Comparison of ENCODE assay signal across 8 mouse cellular contexts in the genomic region with DNA sequence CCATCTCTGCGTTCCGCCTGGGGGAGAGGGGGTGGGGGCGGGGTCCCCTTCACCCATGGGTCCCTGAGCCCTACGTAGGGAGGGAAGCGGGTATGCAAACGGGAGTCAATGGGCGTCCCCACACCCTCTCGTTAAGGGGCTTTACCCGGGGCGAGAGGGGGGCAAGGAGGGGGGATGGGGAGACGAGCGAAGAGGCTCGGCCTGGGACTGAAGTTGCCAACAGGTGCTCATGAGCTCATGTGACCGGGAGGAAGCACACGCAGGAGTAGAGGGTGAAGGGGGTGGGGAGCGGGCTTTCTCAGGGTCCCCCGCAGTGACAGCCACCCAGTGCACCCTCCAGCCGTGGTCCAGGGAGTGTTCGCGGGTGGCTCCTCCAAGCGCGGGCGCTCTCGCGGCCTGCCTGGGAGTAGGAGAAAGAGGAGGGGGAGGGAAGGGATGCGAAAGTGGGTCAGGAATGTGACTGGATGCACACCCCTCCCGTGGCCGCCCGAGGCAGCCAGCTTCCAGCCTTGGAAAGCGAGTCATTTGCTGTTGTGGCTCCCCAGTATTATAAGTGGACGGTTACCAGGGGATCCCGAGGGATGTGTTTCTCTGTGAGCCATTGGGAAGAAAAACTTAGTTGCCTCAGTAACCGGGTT. TPM values are rescaled to one million over a fixed set of nuclear protein-coding genes. Genes with fewer than 3 reads are reported as not detected.
DNase-seq lines count a peak whose midpoint lies in the region; ATAC-seq and TF ChIP-seq lines count a peak whose summit lies in the region.

No protein-coding gene starts in this region.

- H3K4me2 ChIP-seq in hindbrain, embryonic 15.5 days: peak overlapping the region; percentile 100

- peak overlapping the region; percentile 36 for H3K9ac ChIP-seq in hindbrain, embryonic 15.5 days

- H3K27me3 ChIP-seq in hindbrain, embryonic 15.5 days: 0 out of 2 replicates have a peak, but pooled peaks cover 12% of the 10 kb centered on the region

- H3K9me3 ChIP-seq in hindbrain, embryonic 15.5 days: no peaks in the 10 kb centered on the region

- TF ChIP-seq CTCF in left cerebral cortex, adult 2 months (IDR thresholded peaks at IDR 0.05): no peak

- under 1% methylated on average over 32 of the region's 33 CpGs for WGBS in hindbrain, embryonic 15.5 days
- WGBS in macrophage (ENCODE audit: missing documents): 4% methylated on average over 33 of the region's 33 CpGs

- intact Hi-C loops in left cerebral cortex, adult 2 months (cut with DNase I): no loop called here

- H3K79me2 ChIP-seq in macrophage (ENCODE audit: inconsistent target): peaks cover 48% of the 10 kb centered on the region

- H3K4me3 ChIP-seq in hindbrain, embryonic 15.5 days: peak overlapping the region; percentile 54
- peak overlapping the region; percentile 52 for H3K4me3 ChIP-seq in left cerebral cortex, adult 2 months
- peak overlapping the region; percentile 67 for H3K4me3 ChIP-seq in macrophage (ENCODE audit: inconsistent target)

- H3K27ac ChIP-seq in hindbrain, embryonic 15.5 days (replicated peaks): no peak overlapping the region
- peak overlapping the region; percentile 57 for H3K27ac ChIP-seq in left cerebral cortex, adult 2 months
- H3K27ac ChIP-seq in macrophage: peak overlapping the region; percentile 96

- DNase-seq in R1 (ENCODE audit: low read depth, low spot score): peak; percentile 63
- DNase-seq in cerebellum, adult 9-10 months: peak; percentile 5
- peak; percentile 28 to 35 for DNase-seq in frontal cortex, postnatal 10 days (ENCODE audit: low spot score in 2 of 2)
- DNase-seq in left cerebral cortex, adult 2 months (ENCODE audit: extremely low spot score in 1 of 2, low spot score in 2 of 2): peak; percentile 34 to 40
- peak; percentile 38 for DNase-seq in right cerebral cortex, adult 18-20 months
- no peak for DNase-seq in c-Kit-positive CD71-positive TER-119-positive erythroid progenitor cells, embryonic 14.5 days (ENCODE audit: low spot score)

- H3K4me1 ChIP-seq in hindbrain, embryonic 15.5 days (replicated peaks): peaks cover 18% of the 10 kb centered on the region

- H3K36me3 ChIP-seq in hindbrain, embryonic 15.5 days: no peaks in the 10 kb centered on the region
- no peaks in the 10 kb centered on the region for H3K36me3 ChIP-seq in macrophage (ENCODE audit: inconsistent target)

- ATAC-seq in hindbrain, embryonic 15.5 days (ENCODE audit: low FRiP score, low read depth): peak; percentile 71

RNA-seq across cellular contexts. Expression of a gene that starts 0.5 kb away (rescaled TPM):
- polyA plus RNA-seq in hindbrain, embryonic 15.5 days (2015; fragmentation: Nextera tagmentation; extraction: Ambion mirVana): 2.8 and 3.4 TPM in 2 replicates
- total RNA-seq in left cerebral cortex, adult 2 months (2021): 10 to 100 TPM; 36.2 to 48.7 TPM
- 100 to 1,000 TPM in 24 of 26 experiments, 10 to 100 TPM in 2; 86.7 to 355 (median 269) TPM for total RNA-seq in macrophage (2018; cell fraction: chromatin; rRNA removed)
- total RNA-seq in macrophage (2018; cell fraction: cytosol; rRNA removed): 100 to 1,000 TPM in 6 of 26 experiments, 10 to 100 TPM in 20; 23.4 to 123 (median 78.1) TPM
- total RNA-seq in macrophage (2018; cell fraction: nucleus; rRNA removed): 100 to 1,000 TPM in 21 of 26 experiments, 10 to 100 TPM in 5; 66.6 to 270 (median 170) TPM
- polyA plus RNA-seq in macrophage (2018): 32.3 to 46.4 TPM (median 42.2 TPM) in 3 replicates
